Mouse (Mus musculus) T-helper 17 cell (primary cell): ENCODE data around the gene Snn.

Source experiments
- in situ Hi-C, 2 experiments: fragments of 300-600 bp; cut with MboI, MseI; formaldehyde crosslinking; loops; 1 replicate in 1 of 2; 2 replicates in 1 of 2; pipeline ENCODE4 v1.15.1; 2025; ENCODE audit warnings: high pct_unique_total_duplicates in 2 of 2

Snn gene

DNA sequence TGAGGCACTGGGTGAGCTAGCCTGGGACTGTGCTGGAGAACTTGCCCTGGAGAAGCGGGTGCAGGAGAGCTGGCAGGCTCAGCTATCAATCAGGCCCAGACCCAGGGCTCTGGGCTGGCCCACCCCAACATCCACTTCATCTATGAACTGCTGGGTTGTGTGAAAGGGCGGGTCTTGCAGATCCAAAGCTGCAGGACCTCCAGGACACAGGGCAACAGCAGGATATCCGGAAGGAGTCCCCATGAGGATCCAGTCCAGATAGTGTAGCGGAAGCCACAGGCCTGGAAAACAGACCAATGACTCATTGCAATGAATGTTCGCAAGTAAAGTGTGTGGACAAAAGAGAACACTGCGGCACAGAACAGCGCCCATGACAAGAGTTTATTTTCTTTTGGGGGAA, 14.3 kb upstream of the Snn start:
- in situ Hi-C loops = no loop called here

DNA sequence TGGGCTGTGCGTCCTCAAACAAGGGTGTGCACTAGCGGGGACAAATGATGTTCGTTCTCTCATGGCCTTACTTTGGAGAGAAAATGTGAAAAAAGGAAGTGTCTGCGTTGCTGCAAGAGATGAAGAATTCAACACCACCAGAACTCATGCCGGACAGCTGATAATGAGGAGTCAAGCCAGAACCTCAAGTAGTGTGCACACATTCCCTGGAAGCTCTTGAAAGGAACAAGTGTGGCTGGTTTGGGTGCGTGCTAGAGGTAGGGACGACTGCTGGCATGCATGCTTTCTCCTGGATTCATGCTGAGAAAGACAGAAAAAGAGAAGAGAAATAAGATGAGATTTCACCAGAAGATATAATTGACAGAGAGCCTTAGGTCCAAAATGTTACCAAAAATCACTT, 13.6 kb upstream of the Snn start:
- in situ Hi-C loops = no loop called here

DNA sequence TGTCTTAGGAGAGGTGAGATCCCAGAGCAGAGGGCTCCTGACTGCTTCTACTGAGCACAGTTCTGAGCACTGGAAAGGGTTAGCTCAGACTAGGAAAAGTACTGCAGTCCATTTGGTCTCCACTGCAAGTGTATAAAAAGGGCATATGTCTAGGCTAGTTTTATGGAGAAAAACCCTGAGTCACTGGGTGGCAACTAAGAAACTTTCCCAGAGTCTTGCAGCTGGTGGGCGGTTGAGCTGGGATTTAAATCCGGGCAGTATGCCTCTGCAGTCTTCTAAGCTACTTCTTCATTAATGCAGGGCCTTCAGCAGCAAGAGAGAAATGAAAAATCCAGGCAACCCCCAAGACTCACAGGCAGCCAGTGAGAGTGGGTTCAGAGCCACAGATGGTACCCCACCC, 10.5 kb upstream of the Snn start:
- in situ Hi-C loops = no loop called here

DNA sequence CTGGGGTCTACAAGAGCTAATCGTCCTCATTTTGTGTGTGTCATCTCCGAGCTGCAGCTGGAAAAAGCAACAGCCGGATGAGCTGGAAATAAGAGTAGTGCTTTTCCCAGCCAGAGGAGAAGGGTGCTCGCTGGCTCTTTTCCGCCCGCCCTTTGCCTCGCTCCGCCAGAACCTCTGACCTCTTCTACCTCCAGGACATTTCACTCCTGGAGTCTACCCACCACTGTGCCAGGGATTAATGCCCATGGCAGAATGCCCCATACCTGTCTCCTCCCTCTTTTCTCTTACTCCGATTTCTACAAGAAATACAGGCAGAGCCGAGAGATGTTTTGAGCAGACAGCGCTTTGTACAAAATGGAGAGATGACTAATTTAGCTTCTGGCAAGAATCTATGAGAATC, 9.6 kb upstream of the Snn start:
- in situ Hi-C loops = no loop called here

DNA sequence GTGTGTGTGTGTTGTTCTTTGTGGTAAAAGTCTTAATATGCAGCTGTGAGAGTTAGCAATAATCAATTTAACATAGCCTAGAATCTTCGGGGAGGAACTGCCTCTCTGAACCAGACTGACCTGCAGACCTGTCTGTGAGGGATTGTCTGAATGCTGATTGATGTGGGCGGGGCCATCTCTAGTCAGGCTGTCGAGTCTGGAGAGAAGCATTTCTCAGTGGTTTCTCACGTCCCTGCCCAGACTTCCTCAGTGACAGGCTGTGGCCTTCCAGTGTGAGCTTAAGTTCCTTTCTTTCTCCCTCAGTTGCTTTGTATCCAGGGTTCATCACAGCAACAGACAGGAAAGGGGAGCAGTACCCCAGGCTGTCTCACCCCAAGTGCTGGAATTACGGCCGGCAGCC, 6.3 kb upstream of the Snn start:
- in situ Hi-C loops = no loop called here

DNA sequence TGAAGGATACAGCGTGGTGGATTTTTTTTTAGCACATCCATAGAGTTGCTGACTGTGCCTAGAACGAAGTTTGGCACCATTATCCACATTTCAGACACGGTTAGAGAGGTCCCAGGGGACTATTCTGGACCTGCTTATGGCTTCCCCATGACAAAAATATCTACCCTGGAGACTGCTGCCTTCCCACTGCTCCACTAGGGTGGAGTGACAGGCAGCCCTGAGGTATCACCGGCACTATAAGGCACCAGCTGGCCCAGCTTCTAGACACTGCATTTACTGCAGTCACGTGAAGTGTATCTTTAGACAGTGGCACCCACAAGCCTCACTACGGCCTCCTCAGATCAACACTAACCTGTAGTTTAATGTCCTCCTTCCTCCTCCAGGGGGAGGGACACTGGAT, 5.9 kb upstream of the Snn start:
- in situ Hi-C loops = no loop called here

DNA sequence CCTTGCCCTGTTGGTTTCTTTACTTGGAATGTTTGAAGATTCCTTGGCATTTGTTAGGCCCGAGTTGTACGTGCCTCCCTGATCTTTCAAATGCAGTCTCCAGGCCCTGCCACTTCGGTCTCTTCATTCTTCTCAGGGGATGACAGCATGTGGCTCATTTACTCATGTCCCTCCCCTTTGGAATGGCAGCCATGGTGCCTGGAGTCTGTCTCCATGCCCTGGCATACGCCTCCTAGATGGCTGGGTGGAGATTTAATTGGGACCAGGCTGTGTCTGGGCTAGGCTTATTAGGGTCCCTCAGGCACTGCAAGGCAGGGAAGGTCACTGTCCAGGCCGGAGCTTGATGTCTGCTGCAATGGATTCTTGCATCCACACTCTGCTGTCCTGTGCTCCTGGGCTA, 4.8 kb upstream of the Snn start:
- in situ Hi-C loops = no loop called here

DNA sequence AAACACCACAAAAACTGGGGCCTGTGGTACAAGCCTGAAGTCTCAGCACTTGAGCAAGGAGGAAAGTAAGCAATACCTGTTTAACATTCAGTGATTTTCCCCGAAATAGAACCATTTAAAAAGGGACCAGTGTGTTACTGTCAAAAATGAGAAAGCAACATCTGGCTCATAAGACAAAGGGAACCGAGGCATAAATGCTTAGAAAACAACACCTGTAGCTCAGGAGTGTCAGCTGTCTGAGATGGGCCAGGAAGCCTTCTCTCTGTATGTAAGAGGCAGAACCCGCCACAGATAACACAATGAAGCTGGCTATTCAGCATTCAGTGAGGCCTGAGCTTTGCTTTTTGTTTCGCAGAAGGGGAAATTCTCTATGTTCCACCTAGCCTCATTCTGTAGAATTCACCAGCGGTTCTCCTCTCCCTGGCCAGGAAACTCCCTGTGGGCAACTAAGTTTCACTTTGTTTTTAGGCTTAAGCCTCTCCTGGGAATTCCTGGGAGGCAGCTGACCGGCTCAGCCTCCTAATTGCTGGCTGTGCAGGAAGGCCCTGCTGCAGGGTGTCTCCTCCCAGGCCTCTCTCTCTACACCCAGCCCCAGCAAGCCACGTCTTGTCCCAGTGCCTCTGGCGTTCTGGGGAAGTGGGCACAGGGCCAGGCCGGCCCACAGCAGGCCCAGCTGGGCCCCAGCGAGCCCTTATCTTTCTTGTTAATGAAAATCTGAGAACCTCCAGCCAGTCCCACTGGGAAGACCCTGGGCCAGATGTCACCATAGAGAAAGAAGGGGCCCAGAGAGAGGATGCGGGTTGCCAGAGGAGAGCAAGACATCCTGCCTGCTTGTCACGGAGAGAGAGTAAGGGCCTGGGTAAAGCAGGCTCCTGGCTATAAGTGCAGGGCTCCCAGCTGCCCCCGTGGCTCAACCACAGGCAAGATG, 2.3 kb downstream of the Snn start:
- in situ Hi-C loops = no loop called here

DNA sequence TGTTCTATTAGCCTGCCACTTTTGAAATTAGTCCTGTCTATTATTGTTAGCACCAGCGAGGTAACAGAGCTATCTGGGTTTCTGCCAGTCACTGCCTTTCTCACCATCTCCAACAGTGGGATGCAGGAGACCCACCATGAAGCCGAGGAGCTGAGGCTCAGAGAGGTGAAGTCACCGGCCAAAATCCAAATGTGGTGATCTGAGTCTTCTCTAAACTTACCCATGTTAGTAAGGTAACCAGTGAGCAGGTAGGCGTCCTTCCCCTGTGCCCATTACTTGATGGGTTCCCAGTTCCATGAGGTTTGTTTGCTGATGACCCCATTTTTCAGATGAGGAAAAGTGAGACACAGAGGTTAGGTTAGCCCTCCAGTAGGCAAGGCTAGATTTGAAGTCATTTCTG, 3.6 kb downstream of the Snn start:
- in situ Hi-C loops = no loop called here

DNA sequence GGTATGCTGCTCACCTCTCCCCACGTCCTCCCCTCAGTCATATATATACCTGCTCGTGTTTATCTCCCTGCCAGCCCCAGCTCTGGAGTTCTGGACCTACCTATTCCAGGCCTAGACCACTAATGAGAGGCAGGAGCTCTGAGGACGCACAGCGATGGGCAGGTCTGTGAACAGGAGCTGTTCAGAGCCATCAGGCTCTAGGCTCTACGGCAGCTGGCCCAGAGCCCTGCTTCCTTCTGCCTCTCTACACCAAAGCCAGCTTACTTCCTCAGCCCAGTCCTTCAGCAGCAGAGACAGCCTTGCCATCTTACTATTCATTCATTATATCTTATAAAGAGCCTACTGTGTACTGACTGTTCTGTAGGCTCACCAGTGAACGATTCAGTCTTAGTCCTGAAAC, 4.0 kb downstream of the Snn start:
- in situ Hi-C loops = no loop called here

DNA sequence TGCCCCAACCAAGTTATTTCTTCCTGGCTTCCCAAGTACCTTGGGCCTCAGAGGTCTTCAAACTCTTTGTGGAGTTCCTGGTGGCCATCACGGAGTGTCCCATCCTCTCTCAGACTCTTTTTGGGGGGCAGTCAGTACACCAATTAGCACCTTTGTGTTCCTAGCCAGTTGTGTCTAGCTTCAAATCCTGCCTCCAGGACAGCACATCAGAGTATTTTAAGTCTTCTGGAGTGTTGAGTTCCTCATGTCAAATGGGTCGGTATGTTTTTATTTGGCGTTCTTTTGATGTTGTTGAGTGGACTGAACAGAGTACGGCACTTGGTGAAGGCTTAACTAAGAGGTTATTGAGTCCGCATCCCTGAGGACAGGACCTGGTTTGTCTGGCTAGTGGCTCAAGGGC, 4.7 kb downstream of the Snn start:
- in situ Hi-C loops = no loop called here

DNA sequence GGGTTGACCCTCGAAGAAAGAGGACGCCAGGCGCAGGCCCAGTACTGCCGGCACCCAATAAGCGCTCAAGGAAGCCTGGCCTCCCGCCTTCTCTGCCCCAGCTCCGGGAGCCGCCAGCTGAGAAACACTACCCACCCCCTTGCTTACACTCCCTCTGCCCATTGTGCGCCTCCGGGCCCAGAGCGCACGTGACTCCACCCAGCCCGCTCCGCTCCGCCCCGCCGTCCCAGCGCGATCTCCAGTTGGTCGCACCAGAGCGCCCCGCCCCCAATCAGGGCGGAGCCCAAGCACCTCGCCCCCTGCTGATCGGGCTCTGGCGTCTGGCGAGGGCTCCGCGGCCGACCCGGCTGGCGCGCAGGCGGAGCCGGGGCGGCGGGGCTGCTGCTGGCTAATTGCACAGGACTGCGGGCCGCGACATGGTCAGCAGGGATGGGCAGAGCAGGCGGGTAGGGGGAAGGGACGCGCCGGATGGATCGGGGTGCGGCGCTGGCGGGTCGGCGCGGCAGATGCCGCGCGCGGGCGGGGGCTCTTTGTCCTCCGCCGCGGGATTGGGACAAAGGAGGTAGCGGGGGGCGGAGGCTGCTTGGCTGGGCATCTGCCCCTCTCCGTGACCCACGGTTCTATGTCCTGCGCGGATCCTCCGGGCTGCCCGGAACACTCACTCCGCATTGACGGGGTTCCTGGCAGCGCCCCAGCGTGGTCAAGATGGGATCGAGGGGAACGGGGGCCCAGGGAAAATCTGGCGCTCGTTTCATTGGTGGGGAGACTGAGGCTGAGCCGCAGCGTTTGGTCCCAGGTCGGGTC, 5.5 kb downstream of the Snn start, which contains the start of gene Litaf:
TSS of gene Litaf (minus strand) at position 129 of the 804 bp plus-strand sequence.
- in situ Hi-C loops = no loop called here

DNA sequence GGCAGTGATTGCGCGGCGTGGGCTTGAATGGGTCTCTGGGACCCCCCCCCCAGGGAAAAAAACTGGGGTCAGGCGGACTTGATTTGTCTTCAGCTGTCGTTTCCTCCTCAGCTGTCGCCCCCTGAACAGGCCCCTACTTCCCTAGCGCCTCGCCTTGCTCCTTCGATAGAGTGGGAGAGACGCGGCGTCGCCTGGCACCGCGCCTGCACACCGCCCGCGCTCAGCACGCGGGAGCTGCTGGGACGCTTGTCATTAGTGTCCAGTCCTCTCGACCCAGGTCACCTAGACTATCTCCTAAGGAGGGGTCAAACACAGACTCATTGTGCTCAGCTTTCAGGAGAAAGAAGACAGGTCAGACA, 6.1 kb downstream of the Snn start:
- in situ Hi-C loops = no loop called here

DNA sequence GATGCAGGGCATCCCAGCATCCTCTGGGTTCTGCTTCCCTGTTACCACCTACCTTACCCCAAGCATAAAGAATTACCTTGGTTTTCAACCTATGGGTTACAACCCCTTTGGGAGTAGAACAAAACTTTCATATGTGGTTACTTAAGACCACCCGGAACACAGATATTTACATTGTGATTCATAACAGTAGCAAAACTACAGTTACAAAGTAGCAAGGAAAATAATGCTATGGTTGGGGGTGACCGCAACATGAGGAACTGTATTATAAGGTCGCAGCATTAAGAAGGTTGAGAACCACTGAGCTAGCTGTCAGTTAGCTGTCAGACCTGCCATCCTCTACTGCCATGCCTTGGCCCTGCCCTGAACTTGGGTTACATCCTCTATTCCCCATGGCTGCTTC, 7.9 kb downstream of the Snn start:
- in situ Hi-C loops = no loop called here

DNA sequence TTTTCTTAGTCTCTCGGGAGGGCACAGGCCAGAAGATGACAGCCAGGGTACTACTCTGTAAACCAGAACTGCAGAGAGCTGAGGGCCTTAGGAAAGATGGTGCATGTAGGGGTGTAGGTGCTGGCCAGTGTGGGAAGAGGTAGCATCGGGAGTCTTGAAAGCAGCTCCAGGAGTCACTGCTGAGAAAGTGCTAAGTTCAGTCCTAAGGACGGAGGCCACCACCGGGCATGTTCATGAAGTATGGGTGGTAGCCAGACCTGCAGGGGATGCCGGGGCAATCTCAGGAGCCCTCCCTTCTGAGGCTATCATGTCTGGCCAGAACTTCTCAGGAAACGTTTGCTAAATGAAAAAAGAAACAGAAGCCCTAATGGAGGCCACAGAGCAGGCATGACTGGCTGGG, 8.5 kb downstream of the Snn start:
- in situ Hi-C loops = no loop called here

DNA sequence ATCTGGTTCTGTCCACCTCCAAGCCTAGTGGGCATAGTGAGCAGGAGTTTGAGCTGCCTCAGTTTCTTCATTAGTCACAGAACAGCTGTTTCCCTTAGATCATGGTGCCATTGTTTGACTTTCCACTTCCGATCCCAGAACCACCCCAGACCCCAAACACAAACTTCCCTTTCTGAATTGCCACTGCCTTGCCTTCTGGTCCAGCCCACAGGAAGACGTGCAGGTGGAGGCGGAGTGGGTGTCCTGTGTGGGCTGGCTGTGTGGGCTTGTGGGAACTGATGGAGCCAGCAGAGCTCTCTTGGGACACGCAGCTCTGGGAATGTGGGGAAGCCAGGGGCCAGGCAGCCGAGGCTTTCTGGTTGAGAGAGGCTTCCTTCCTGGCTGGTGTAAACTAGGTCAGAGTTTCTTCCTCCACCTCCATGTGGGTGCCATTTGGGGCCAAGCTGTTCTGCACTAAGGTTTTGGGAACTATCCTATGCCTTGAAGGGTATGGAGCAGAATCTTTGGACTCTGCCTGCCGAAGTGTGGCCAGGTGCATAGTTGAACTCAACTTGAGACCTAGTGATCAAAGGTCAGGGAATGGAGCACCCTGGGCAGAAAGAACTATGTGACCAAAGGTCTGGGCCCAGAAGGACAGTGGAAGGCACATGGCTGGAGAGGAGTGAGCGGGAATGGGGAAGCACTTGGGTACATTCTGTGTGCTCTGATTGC, 9.1 kb downstream of the Snn start:
- in situ Hi-C loops = no loop called here

DNA sequence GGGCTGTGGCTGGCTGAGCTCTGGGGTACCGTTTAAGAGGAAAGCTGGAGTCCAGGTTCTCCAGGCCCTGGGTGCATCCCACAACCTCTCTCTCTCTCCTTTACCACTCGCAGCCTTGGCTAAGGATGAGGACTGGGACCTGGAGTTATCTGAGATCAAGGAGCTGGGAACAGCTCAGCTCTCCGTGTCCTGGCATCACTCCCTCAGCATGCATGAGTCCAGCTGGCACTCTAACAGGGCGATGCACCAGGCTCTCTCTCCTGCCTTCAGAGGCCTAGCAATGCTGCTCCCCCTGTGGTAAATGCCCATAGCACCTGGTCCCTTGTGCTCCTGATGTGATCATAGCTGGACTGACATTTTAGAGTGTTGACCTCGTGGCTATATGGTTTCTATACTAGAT, 10.4 kb downstream of the Snn start:
- in situ Hi-C loops = no loop called here

DNA sequence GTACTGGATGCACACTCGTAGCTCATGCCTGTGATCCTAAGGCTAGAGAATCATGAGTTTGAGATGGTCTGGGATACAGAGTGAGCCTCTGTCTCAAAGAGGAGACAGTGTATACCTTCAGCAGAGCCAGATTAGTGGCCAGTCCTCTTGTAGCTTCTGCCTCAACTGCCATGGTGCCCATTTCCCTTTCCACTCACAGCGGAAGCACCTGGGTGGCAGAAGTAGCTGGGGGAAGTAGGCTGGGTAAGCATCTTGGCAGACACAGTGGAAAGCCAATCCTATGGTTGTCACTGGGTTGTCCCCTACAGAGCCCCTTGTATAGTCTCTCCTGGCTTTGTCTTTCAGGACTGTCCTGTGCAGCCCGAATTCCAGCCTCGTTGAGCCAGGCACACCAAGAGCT, 11.1 kb downstream of the Snn start:
- in situ Hi-C loops = no loop called here

DNA sequence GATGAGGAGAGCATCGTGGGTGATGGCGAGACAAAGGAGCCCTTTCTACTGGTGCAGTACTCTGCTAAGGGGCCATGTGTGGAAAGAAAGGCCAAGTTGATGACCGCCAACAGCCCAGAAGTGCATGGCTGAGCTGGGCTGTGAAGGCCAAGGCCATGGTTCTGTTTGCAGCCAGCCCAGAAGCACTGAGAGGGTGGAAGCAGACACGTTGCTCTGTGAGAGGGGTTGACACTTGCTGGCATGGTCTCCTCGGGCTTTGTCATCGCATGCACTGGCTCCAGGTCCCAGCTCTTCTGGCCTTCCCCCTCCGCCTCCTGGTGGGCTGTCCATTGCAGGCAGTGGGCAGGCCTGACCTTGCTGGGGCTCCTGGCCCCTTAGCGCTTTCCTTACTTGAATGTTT, 11.7 kb downstream of the Snn start:
- in situ Hi-C loops = no loop called here

DNA sequence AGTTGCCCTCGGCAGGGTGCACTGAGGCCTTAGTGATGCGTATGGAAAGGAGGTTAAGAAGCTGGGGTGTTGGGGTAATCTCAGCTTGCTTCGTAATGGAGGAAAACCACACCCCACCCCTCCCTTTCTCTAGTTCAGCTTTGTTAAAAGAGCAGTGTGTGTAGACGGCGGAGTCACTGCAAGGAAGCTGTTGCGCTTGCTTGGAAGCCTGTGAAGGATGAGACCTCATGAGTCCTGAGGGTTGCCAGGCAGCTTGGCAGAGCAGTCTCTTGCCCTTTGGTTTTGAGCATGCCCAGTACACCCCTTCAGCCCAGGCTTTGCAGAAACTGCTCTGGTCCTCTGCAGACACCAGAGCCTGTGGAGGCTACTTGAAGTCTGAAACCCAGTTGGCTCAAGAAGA, 12.3 kb downstream of the Snn start:
- in situ Hi-C loops = no loop called here

DNA sequence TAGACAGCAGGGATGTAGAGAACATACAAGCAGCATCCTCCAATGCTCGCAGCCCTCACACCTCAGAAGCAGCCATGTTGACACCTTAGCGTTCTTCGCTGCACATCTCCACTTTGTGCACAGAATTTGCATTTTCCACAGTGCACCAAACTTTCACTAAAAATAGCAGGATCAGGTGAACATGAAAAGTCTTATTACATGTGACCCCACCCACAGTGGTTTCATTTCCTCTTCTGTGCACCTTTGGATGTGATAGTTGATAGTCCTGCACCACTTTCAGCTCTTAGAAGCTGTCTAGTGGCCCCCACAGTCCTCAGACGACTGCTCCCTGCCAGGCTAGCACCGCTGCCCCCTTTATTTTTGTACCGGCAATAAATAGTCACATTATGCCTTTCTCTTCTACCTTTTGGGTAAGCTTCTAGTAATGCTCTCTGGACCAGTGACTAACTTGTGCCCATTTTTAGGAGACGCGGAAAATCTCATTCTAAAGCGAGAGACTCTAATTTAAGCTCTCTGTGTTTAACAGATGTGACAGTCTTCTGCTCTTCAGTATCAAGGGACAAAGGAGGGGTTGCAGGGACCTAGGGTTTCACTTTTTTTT, 17.0 kb downstream of the Snn start:
- in situ Hi-C loops = no loop called here
